Mouse (Mus musculus) monocyte, adult 2 months (primary cell): ENCODE results near the gene Tnfrsf4.

Experiments
- DNase-seq, 2 experiments: peaks; one replicate each; pipeline ENCODE4 v3.0.0; 2022; ENCODE audit warnings: low spot score in 2 of 2, low read depth in 1 of 2

Tnfrsf4 gene

GRCm38 (mm10) chr4:156013637-156014036 is at the start of gene Tnfrsf4:
TSS of gene Tnfrsf4 (plus strand) at chr4:156013843.
- no peak for DNase-seq

DNA sequence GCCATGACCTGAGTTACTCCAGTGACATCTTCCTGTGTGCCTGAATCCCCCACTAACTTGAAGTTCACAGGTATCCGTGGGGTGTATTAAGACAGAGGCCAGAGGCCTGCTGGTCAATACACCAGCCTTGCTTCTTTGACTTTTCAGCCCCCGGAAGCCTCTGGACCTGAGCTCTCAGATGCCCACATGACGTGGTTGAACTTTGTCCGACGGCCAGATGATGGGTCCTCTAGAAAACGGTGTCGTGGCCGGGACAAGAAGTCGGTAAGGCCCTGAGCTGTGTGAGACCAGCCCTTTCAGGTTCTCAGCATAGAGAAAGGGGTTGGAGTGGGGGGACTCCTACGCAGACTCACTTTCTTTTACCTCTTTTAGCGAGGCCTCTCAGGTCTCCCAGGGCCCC is 49.2 kb upstream of the Tnfrsf4 start:
- no peak for DNase-seq

DNA sequence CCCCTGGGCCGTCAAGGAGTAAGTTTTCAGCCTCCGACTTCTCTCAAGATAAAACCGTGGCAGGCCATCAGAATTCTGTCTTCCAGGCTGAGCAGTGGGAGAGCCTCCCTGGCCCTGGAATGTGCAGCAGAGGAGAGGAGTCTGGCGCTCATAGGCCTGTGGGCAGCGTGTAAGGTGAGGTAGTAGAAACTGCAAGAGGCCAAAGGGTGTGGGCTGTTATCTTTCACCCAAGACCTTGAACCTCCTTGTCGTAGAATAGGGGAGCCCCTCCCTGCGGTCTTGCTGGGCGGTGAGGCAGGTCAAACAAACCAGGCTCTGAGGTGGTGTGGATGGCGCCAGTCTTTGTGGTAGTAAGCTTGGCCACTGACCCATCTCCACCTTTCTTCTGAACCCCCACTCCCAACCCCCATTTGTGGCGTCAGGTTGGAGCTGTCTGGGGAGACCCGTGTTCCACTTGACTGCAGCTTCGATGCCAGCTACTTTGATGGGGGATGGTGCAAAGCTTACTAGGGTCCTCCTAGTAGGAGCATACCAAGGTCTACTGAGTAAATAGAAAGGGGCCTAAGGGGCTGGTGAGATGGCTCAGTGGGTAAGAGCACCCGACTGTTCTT is 44.5 kb upstream of the Tnfrsf4 start:
- no peak for DNase-seq

DNA sequence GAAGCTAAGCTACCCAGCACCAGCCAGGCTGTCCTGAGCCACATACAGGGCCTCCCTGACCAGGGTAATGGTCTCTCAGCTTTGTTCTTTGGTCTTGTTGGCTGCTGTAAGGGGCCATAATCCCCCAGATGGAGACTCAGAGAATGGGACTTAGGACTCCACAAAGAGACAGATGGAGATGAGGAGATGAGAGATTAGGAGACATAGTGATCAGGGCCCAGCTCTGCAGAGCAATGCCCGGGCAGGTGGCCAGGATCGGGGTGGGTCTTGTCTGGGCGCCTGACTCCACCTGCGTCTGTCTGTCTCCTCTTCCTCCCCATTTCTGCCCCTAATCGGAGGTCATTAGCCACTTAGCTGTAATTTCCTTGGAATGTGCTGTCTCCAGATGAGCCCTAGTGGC is 43.4 kb upstream of the Tnfrsf4 start:
- DNase-seq, result no peak

- no peak for DNase-seq
Measured at GRCm38 (mm10) chr4:155972651-155973050, 41.0 kb upstream of the Tnfrsf4 start.

- DNase-seq, result no peak
Measured at GRCm38 (mm10) chr4:155973239-155973638, 40.4 kb upstream of the Tnfrsf4 start.

DNA sequence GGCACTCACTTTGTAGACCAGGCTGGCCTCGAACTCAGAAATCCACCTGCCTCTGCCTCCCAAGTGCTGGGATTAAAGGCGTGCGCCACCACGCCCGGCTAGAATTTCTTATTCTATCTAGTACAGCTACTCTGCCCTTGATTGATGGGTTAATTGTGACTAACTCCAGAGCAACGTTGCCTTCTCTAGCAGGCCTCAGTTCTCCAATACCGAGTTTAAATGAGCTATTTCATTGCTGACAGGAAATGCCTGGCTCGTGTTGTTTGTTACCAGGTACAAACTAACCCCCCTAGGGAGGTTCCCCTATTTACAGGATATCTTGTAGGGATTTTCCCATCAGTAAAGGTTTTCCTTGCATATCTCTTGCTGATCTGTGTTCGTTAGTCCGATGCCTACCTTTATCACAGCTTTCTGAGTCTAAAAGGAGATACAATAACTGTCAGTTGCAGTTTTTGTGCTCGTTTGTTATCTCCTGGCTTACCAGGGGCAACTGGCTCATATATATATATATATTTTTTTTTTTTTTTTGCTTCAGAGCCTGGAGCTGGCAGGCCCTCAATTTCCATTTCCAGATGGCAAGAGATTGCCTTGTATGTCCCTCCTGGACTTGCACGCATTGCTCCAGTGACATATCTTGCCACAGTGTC is 32.1 kb upstream of the Tnfrsf4 start:
- DNase-seq, result no peak

DNA sequence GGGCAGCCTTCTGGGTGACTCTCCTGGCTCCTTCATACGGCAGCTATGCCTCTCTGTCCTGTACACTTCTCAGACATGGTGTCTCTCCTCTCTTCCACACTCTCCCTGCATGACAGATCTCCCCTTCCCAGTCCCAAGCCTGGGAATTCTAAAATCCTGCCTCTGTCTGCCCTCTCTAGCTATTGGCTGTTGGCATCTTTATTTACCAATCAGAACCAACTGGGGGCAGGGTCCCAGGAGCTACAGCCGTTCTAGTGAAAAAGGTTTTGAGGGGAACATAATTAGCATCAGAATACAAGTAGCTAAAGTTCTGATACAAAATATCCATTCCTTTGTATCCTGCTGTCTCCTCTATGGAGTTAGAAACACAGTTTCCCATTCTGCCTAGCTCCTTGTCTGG is 29.9 kb upstream of the Tnfrsf4 start:
- no peak for DNase-seq

GRCm38 (mm10) chr4:155991211-155991907 is 22.3 kb upstream of the Tnfrsf4 start:
- DNase-seq, result peak; percentile 6 to 19

- DNase-seq, result no peak
Measured at GRCm38 (mm10) chr4:155991908-155992230, 21.8 kb upstream of the Tnfrsf4 start.

GRCm38 (mm10) chr4:155992241-155992905 is 21.3 kb upstream of the Tnfrsf4 start, which contains the start of the genes B3galt6 and Sdf4:
TSS of gene B3galt6 (minus strand) at chr4:155992649.
TSS of gene Sdf4 (plus strand) at chr4:155992872.
- peak; percentile 70 to 82 for DNase-seq

GRCm38 (mm10) chr4:155992906-155993547 is 20.6 kb upstream of the Tnfrsf4 start:
- DNase-seq, result peak; percentile 88 to 96

DNA sequence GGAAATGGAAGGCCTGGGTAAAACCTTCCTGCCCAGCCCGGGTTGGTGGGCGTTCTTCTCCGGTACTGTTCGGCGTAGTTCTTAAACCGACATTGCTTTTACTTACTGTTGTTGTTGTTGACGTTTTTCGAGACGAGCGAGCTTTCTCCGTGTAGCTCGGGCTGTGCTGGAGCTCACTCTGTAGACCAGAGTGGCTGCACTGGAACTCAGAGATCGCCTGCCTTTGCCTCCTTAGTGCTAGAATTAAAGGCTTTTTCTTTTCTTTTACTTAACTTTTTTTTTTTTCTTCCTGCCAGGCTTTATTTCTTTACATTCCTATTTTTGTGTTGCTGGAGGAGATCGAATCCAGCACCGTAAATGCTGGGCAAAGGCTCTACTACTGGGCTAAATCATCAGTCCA is 20.0 kb upstream of the Tnfrsf4 start:
- DNase-seq, result no peak

GRCm38 (mm10) chr4:156004109-156004508 is 9.5 kb upstream of the Tnfrsf4 start:
- DNase-seq, result no peak

- no peak for DNase-seq
Measured at GRCm38 (mm10) chr4:156008369-156008768, 5.3 kb upstream of the Tnfrsf4 start.

- no peak for DNase-seq
Measured at GRCm38 (mm10) chr4:156014436-156014835, 793 bp downstream of the Tnfrsf4 start.

DNA sequence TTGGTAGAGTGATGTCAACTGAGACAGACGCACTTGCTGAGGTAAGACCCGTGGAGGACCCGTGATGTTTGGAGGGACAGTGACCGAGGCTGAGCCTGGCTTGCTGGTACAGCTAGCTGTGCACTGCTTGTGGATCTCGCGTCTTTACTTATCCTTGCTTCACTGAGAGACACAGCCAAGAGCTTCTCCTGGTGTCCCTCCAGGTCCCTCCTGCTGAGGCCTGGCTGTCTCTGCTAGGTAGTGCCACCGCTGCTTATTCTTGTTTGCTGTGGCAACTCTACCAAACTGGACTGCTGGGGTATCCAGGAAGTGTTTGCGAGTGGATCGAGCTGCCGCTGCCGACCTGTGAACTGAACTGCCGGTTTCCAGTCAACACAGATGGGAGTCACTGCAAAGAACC is 6.1 kb downstream of the Tnfrsf4 start:
- DNase-seq, result no peak

DNA sequence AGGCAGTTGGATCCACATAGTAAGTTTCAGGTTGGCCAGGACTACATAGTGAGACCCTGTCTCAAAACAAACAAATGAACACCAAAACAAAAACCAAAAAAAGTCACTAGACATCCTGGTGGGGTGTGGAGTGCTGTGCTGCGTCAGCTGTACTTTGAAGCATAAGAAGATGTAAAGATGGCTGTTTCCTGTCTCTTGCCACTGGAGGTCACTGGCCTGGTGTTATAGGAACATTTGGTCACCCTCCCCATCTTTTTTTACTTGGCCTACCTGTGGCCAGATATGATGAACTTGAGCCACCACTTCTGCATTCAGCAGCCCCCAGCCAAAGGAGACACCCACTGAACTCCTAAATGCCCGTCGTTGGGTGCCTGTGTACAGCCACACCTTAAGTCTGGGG is 7.7 kb downstream of the Tnfrsf4 start:
- no peak for DNase-seq

- DNase-seq, result no peak
Measured at GRCm38 (mm10) chr4:156021942-156022419, 8.3 kb downstream of the Tnfrsf4 start.

DNA sequence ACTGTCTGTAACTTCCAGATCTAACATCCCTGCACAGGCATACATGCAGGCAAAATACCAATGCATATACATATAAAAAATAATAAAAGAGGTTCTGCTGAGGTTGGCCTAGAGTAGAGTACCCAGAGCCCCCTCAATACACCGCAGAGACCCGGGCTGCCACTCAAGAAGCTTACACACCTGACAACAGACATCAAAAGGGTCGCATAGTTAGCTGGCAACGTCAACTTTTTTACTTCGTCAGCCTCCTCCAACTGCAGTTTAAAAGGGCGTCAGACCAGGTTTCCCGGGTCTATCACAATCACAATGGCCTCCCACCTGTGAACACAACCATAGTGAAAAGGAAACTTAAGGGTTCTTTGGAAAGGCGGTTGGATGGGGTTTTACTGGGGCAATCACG is 9.9 kb downstream of the Tnfrsf4 start:
- DNase-seq, result no peak

DNA sequence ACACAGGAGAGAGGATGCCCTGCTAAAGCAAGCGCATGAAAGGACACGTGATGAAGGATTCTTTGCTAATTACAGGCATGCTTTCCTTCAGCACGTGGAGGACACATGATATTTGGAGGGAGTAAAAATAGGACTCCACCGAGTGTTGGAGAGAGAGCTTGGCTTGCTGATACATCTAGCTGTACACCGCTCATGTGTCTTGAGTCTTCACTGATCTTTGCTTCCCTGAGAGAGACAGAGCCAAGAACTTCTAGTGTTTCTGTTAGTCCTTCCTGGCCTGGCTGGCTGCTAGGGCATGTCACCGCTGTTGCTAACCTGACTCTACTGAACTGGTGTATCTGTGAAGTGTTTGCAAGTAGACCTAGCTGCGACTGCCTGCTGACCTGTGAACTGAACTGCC is 10.5 kb downstream of the Tnfrsf4 start:
- DNase-seq, result no peak
